Mouse (Mus musculus) left cerebral cortex, postnatal 25 days (tissue): ENCODE results near the gene Pdap1. TPM values are rescaled to one million over a fixed set of nuclear protein-coding genes. Genes with fewer than 3 reads are reported as not detected.
A peak's percentile ranks its signal among the peaks of the same experiment; 100 is the strongest.
"Not testable (repeated sequence)": the region's sequence is repeated elsewhere in the genome, so short reads cannot be mapped to it uniquely, and the experiment has no call there.

Experiments
- DNase-seq, 2 experiments: peaks; one replicate each; pipeline ENCODE4 v3.0.0; 2022; ENCODE audit warnings: low spot score in 2 of 2, mixed read lengths in 1 of 2
- intact Hi-C: fragments of 180-260 bp; cut with DNase I; formaldehyde crosslinking; loops from one replicate; pipeline ENCODE4 v1.15.1; 2025
- total RNA-seq, 2 experiments: library from RNA; stranded (reverse); gene quantifications; 2 replicates each; pipeline ENCODE4 v1.2.3; 2021

Gene Pdap1
- total RNA-seq, 2 experiments from 2014 or later, result 89.7 to 91.5 TPM

DNA sequence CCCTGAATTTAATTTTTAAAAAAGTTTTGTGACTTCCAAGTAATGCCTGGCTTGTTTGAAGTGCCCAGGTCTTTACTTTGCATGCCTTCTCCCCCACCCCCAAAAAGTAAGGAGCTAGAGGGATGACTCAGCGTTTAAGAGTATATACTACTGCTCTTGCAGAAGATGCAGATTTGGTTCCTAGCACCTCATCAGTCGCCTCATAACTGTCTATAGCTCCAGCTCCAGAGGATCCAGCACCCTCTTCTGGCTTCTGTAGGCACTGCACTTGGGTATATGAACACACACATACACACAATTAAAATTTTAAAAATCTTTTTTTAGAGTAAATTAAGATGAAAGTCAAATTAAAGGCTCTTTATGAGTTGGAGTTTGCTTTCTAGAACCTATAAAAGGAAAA lies 51.9 kb downstream of the Pdap1 start:
- DNase-seq, result no peak
- intact Hi-C loops, result no loop called here

DNA sequence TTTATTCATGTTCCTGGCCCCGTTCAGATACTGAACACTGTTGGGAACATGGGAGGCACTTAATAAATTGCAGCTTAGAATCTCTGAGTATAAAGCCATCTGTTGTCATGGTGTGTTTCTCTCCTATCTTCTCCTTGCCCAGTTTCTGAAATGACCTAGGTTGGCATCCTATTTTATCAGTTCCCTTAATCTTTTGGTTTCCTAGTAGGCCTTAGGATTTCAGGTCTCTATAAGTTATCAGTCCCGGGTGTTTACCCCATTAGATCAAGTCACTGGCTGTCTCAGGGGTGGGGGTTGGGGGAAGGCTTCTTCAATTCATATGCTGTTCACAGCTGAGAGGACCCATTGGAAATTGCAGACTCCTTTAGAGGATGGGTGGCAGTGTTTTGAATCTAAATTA lies 55.2 kb downstream of the Pdap1 start:
- intact Hi-C loops, result no loop called here
- DNase-seq, result no peak

DNA sequence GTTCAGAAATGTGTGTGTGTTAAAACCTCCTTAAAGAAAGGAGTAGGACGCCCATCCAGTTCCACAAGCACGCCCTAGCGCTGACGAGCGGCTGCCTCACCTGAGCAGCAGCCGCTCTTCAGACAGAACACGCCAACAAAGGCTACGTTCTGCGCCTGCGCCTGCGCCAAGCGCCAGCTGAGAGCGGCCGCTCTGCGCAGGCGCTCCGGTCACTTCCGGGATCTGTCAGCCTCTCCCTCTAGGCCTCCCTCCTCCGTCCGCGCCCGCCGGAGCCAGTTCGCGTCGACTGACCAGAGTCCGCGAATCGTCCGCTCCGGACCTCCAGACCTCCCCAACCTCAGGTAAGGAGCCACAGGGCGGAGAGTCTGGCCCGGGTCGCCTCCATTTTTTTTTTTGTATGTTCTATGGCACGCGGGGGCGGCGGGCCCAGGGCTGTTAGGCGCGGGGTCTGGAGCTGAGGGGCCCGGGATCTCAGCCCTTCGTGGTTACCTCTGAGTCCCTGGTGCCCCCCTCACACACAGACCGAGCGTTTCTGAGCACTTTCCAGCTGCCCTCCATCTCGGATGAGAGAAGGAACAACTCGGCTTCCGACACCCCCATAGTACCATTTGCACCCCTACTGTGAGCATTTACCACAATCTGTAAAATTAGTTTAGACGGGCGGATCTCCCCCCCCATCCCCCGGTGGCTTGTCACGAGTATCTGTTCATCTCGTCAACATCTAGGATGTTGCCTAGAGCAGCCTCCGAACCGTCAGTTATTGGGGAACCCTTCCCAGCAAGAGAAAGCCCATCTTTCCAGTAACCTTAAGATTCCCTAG lies 56.2 kb downstream of the Pdap1 start, which contains the start of the genes Arpc1a and Kpna7:
Arpc1a (plus strand) TSS at position 199 of the 820 bp plus-strand sequence.
Kpna7 (minus strand) TSS at position 399 of the 820 bp plus-strand sequence.
- intact Hi-C loops, result no loop called here
- peak; percentile 89 to 92 for DNase-seq

DNA sequence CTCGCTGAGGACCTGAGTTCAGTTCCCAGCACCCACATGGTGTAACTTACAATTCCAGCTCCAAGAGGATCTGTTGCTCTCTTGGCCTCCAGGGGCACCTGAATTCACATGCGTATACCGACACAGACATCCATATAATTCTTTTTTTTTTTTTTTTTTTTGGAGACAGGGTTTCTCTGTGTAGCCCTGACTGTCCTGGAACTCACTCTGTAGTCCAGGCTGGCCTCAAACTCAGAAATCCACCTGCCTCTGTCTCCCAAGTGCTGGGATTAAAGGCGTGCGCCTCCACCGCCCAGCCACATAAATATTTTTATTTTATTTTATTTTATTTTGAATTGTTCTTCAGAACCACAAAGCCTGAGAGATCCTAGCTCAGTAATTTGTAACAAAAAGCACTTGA lies 56.8 kb downstream of the Pdap1 start:
- intact Hi-C loops, DNase-seq: not testable (repeated sequence)

DNA sequence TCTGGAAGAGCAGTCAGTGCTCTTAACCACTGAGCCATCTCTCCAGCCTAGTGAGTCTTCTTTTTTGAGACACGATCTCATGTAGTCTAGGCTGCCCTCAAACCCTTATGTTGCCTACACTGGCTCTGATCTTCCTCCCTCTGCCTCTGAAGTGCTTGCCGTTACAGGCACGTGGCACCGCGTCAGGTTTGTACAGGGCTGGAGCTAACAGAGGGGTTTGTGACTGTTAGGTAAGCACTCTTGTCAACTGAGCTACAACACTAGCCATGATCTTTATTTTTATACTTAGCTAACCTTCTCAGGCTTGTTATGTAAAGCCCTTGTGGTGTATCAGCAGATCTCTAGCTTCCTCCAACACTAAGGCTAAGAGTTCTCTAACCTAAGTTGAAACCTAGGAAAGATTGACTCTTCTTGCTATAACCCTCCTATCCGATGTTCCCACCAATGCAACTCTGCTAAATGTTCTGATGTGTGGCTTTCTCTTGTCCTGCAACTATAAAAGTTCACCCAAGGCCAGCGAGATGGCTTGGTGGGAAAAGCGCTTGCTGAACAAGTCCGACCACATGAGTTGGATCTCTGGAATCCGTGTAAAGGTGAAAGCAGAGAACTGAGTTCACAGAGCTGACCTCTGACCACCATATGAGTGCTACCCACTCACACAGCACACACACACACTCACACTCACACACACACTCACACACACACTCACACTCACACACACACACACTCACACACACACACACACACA lies 58.0 kb downstream of the Pdap1 start:
- intact Hi-C loops, result no loop called here
- no peak for DNase-seq

Other genes with a start within 250 kb of the Pdap1 start
- 10 to 100 TPM; 33.2 to 36.9 TPM for gene Smurf1, start 174.4 kb downstream of the Pdap1 start, total RNA-seq
- not detected for gene Gm4871, start 107.5 kb downstream of the Pdap1 start, total RNA-seq
- gene 1700018F24Rik, start 97.2 kb downstream of the Pdap1 start, total RNA-seq, result not detected
- 100 to 1,000 TPM; 203 to 205 TPM for gene Arpc1a, start 56.4 kb downstream of the Pdap1 start, total RNA-seq
- not detected for gene Kpna7, start 56.2 kb downstream of the Pdap1 start, total RNA-seq
- gene Arpc1b, start 26.0 kb downstream of the Pdap1 start, total RNA-seq, result 10 to 100 TPM; 23.0 to 25.1 TPM
- 10 to 100 TPM; 81.0 to 85.3 TPM for gene Bud31, start 124 bp upstream of the Pdap1 start, total RNA-seq
- gene Ptcd1, start 26.9 kb upstream of the Pdap1 start, total RNA-seq, result 10 to 100 TPM; 18.8 to 19.8 TPM
- 10 to 100 TPM; 21.4 to 21.7 TPM for gene Cpsf4, start 27.0 kb upstream of the Pdap1 start, total RNA-seq
- gene Atp5j2, start 51.8 kb upstream of the Pdap1 start, total RNA-seq, result 100 to 1,000 TPM; 262 to 266 TPM
- gene Zkscan14, start 61.6 kb upstream of the Pdap1 start, total RNA-seq, result 10 to 100 TPM; 11.5 to 12.6 TPM
- 10 to 100 TPM; 10.2 to 11.7 TPM for gene Zkscan5, start 64.3 kb upstream of the Pdap1 start, total RNA-seq
- 10 to 100 TPM; 29.9 to 32.5 TPM for gene Zfp655, start 91.5 kb upstream of the Pdap1 start, total RNA-seq
- gene Zscan25, start 140.3 kb upstream of the Pdap1 start, total RNA-seq, result 10 to 100 TPM; 17.2 to 19.1 TPM
- gene Cyp3a57, start 205.0 kb upstream of the Pdap1 start, total RNA-seq, result not detected